In the genomic region with DNA sequence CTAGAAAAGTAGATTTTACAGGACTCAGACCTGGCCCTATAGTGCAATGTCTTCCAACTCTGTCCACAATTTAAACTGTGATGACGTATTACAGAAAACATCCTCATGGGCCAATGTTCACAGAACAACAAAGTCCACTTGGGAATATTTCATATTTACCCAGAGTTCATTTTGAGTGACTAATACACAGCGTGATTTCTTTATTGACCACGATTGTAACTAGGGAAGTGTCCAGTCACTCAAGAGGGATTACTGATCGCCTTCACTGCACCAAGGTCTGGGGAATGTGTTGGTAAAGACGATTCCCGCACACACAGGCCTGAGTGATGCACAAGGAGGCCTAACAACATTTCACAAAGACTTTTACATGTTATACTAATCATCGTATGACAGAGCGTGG, we compare ENCODE assay signal across 25 mouse cellular contexts.
"Had no signal": no experiment of that assay in that cellular context is flagged by ENCODE, and none has a peak within 500 bp of the region (broad histone marks: within the 10 kb centered on the region; RNA-seq: fewer than 3 reads in every experiment).

No protein-coding gene starts in this region.

- H3K4me2 ChIP-seq: heart, embryonic 12.5 days; hindbrain, embryonic 12.5 days; hindbrain, embryonic 14.5 days; intestine, embryonic 15.5 days; limb, embryonic 13.5 days; limb, embryonic 15.5 days; liver, embryonic 12.5 days had no signal

- H3K9ac ChIP-seq: heart, embryonic 12.5 days; hindbrain, embryonic 12.5 days; hindbrain, embryonic 14.5 days; intestine, embryonic 15.5 days; limb, embryonic 13.5 days; limb, embryonic 15.5 days; liver, embryonic 12.5 days; liver, embryonic 14.5 days had no signal

- H3K27me3 ChIP-seq: heart, embryonic 12.5 days; hindbrain, embryonic 12.5 days; intestine, embryonic 15.5 days; limb, embryonic 13.5 days; limb, embryonic 15.5 days; liver, embryonic 12.5 days had no signal

- H3K36me3 ChIP-seq: heart, embryonic 10.5 days; hindbrain, embryonic 10.5 days; hindbrain, embryonic 12.5 days; intestine, embryonic 15.5 days; liver, embryonic 12.5 days had no signal

- H3K9me3 ChIP-seq: heart, embryonic 10.5 days; heart, embryonic 12.5 days; hindbrain, embryonic 10.5 days; hindbrain, embryonic 12.5 days; intestine, embryonic 15.5 days; limb, embryonic 13.5 days; limb, embryonic 15.5 days had no signal

- DNase-seq: gastrocnemius, adult 2 months; gastrocnemius, postnatal 10 days; gastrocnemius, postnatal 25 days; heart, postnatal 10 days; heart, postnatal 4 days; kidney, adult 18-20 months; kidney, adult 8-10 months; kidney, postnatal 10 days; kidney, postnatal 4 days; left cerebral cortex, postnatal 4 days had no signal

- H3K4me1 ChIP-seq: heart, embryonic 10.5 days; hindbrain, embryonic 10.5 days; intestine, embryonic 15.5 days; liver, embryonic 12.5 days had no signal

- ATAC-seq: hindbrain, embryonic 16.5 days; inflammation-experienced regulatory T-cells, adult 6 months; intestine, embryonic 15.5 days; intestine, postnatal 0 days; liver, embryonic 12.5 days had no signal

- H3K4me3 ChIP-seq: gastrocnemius, adult 2 months; heart, adult 2 months; heart, embryonic 10.5 days; heart, embryonic 12.5 days; hindbrain, embryonic 10.5 days; hindbrain, embryonic 12.5 days; intestine, embryonic 15.5 days; layer of hippocampus, adult 2 months; limb, embryonic 13.5 days; limb, embryonic 15.5 days; liver, embryonic 12.5 days had no signal

- H3K27ac ChIP-seq: gastrocnemius, adult 2 months; heart, adult 2 months; heart, embryonic 10.5 days; hindbrain, embryonic 10.5 days; hindbrain, embryonic 12.5 days; hindbrain, embryonic 14.5 days; intestine, embryonic 15.5 days; layer of hippocampus, adult 2 months; limb, embryonic 13.5 days; limb, embryonic 15.5 days; liver, embryonic 12.5 days; liver, embryonic 14.5 days had no signal
